Mouse (Mus musculus) adrenal gland (tissue): ENCODE measurements around the gene Ssna1.
"Not testable (repeated sequence)": the region's sequence is repeated elsewhere in the genome, so short reads cannot be mapped to it uniquely, and the experiment has no call there.

ENCODE experiments used
- intact Hi-C: fragments of 180-260 bp; cut with DNase I; formaldehyde crosslinking; loops from one replicate; pipeline ENCODE4 v1.15.1; 2025

Ssna1 gene

DNA sequence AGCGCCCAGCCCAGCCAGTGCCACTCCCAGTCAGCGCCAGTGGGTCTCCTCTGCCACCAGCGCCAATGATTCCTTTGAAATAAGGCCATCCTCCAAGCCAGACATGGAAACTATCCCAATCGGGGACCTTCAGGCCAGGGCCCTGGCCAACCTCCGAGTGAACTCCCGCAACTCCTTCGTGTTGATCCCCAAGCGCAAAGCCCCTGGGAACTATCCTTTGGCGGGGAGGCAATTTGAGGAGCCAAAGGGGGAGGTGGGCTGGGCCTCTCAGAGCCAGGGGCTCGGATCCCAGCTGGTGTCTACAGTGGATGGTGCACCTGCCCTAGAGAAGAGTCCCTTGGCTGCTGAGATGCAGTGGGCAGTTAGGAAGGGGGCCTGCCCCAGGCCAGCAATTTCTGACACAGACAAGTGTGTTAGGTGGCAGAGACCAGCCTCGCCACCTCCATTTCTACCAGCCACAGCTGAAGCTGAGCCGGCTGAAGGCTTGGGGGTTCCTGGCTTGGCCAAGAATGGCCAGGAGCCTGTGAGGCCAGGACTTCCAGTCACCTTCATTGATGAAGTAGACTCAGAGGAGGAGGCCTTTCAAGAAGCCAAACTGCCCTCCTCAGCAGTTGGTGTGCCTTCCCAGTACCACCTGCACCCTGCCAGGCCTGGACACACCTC, 8.5 kb downstream of the Ssna1 start:
- intact Hi-C loops = no loop called here

DNA sequence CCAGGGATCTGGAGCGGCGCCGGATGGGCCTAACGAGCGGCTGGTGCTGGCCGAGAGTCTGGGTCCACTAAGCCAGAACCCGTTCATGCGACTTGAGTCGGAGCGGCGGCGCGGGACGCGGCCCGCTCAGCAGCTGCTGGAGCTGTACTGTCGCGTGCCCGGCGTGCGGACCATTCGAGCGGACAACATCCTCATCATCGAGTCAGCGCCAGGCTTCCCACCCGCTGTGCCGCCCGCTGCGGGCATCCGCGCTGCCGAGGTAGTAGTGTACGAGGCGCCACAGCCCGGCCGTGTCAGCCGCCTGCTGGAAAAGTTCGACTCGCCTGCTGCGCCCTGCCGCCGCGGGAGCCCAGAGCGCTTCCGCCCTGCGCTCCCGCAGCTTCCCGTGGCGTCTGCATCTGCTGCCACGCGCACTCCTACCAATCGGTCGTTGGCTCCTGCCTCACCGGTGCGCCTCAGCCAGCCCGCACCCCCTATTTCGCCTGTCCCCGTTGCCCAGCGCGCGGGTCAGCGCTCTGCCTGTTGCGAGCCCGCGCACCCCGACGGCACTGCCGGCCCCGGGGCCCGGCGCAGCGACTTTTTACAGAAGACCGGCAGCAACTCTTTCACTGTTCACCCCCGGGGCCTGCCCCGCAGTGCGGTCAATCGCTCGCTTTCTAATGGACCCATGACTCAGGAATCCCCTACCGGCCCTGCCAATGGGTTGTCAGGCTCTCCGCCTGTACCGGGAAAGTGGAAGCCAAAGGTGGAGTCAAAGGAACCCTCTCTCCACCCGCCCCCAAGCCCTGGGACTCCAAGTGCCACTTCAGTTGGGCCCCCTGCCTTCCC, 9.2 kb downstream of the Ssna1 start:
- intact Hi-C loops = no loop called here

DNA sequence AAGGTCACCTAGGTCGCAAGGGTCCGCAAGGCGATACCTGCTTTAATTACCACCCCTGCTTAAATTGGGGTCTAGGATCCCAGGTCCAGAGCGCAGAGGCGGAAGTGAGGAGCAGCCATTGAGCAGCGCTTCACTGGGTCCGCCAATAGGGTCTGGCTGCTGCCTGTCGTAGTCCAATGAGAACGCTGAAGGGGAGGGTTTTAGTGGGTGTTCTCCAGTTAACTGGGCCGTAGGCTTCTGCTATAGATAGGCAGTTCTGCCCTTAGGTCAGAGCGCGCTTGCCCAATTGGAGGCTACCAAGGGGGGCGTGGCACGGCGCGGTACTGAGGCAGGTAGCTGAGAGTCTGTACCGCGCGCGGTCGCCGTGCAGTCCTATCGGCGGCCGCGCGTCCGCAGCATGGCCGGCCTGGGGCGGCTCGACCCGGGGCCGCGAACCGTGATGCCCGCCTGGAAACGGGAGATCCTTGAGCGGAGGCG, 9.9 kb downstream of the Ssna1 start, which contains the start of gene Tprn:
Tprn (plus strand) TSS at position 328 of the 477 bp plus-strand sequence.
- intact Hi-C loops = no loop called here

DNA sequence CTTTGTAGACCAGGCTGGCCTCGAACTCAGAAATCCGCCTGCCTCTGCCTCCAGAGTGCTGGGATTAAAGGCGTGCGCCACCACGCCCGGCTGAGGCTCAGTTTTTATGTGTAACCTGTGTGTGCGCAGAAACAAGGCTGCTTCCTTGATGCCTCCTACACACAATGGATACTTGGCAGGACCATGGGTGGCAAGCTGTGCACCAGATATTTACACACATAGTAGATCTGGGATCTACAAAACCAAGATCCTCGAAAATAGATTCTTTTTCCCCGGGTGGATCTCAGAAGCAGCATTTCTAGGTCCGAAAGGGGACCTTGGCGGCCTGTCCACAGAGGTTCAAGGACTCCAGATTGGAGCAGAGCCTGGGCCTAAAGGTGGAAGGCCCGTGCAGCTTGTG, 10.4 kb downstream of the Ssna1 start:
- intact Hi-C loops = no loop called here

DNA sequence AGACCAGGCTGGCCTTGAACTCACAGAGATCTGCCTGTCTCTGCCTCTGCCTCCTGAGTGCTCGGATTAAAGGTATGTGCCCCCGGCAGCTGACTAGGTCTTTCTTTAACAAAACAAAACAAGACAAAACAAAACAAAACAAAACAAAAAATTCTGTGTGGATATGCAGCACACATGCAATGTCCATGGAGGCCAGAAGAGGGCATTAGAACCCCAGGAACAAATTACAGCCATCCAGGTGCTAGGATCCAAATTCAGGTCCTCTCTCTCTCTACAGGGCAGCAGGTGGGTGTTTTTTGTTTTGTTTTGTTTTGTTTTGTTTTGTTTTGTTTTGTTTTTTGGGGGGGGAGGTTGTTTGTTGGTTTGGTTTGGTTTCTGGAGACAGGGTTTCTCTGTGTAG, 13.4 kb downstream of the Ssna1 start:
- intact Hi-C loops = no loop called here

DNA sequence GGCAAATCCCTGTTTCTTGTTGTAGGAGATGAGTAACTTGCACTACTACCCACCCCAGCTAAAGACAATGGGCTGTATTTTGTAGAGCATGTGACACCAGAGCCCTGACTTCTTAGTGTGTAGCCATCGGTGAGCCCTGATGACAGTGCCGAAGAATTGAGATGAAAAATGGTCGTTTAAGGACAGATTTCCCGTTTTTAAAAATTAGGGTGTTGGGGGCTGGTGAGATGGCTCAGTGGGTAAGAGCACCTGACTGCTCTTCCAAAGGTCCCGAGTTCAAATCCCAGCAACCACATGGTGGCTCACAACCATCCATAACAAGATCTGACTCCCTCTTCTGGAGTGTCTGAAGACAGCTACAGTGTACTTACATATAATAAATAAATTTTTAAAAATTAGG, 15.0 kb downstream of the Ssna1 start:
- intact Hi-C loops = not testable (repeated sequence)

DNA sequence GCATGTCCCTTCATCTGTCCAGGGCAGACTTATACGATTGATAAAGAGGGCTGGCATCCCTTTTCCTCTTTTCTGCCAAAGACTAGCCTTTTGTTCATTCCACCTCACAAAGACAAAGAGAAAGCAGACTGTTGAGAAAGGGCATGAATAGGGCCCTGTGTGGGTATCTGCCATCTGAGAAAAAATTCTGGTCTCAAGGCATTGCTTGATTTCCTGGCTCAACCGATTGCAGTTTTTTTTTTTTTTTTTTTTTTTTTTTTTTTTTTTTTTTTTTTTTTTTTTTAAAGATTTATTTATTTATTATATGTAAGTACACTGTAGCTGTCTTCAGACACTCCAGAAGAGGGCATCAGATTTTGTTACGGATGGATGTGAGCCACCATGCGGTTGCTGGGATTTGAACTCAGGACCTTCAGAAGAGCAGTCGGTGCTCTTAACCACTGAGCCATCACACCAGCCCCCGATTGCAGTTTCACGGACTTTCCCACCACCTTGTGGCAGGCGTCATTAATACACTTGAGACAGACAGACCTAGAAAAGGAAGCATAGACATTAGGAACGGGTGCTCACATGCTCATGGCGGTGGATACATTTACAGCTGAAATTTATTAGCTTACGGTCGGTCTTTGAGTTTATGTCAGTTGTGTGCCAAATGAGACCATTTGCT, 15.7 kb downstream of the Ssna1 start:
- intact Hi-C loops = not testable (repeated sequence)

DNA sequence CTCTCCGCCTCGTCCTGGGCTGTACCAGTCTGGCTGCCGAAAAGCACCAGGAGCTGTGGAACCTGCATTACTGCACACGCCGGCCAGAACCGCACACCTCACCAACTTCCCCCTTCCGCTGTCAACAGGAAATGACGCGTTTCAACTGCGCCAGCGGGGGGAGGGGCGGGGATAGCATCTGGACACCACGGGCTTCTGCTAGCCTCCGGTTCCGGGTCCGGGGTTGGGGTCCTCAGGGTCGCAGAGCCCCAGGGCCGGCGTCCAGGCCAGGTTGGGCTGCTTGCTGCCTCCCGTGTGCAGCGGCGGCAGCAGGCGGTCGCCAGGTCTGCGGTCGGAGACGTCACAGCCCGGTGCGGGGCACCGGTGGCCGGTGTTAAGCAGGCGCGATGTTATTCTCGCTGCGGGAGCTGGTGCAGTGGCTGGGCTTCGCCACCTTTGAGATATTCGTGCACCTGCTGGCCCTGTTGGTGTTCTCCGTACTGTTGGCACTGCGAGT, 16.9 kb downstream of the Ssna1 start, which contains the start of gene Tmem203:
Tmem203 (plus strand) TSS at position 156 of the 496 bp plus-strand sequence.
- intact Hi-C loops = no loop called here

DNA sequence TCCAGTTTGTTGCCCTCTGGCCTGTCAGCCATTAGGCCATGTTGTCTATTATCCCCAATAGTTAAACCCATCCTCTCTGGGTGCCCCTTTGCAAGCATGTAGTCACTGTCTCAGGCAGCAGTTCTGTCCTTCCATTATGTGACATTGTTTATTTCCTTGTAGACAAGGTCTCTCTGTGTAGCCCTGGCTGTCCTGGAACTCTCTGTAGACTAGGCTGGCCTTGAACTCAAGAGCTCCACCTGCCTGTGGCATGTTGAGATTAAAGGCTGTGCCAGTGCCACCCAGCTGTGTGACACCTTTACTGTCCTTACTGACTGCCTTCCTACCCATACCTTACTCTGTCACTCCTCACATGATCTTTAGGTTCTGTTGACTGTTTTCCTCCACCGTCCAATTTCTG, 19.9 kb downstream of the Ssna1 start:
- intact Hi-C loops = no loop called here

DNA sequence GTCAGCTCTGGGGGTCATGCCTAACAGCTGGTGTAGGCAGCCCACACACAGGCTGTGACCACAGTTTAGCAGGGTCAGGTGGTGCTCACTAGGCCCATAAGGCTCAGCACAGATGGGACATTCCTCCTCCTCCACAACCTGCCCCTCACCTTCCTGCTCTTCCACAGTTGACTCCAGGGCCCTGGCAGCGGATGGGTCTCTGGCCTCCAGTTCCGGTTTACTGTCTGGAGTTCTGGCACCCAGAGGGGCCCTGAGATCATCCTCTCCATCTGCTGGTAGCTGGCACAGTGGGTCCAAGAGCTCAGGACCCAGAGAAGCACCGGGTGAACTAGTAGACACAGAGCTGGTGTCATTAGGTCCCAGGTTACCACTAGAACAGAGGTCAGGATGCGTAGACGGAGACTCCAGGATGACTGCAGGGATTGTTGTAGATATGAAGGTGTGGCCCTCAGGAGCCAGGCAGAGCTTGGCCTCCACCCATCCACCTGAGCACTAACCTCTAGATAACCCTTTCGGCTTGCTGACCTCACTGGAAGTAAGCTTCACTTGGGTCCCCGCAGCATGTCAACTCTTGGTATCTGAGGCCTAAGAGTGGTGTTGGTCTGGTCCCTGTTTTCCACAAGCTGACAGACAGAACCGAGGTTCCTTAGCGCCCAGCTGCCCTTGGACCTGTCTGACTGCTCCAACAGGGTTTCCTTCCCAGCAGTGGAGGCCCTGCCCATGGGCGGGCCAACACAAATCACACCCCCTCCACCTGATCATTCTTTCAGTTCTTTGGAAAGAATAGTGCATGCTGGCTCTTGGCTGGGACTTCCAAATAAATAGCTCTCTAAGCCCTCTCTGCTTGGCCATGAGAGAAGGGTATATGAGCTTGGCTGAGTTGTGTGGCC, 25.8 kb downstream of the Ssna1 start, which contains the start of gene AL732309.1:
AL732309.1 (minus strand) TSS at position 681 of the 890 bp plus-strand sequence.
- intact Hi-C loops = no loop called here

DNA sequence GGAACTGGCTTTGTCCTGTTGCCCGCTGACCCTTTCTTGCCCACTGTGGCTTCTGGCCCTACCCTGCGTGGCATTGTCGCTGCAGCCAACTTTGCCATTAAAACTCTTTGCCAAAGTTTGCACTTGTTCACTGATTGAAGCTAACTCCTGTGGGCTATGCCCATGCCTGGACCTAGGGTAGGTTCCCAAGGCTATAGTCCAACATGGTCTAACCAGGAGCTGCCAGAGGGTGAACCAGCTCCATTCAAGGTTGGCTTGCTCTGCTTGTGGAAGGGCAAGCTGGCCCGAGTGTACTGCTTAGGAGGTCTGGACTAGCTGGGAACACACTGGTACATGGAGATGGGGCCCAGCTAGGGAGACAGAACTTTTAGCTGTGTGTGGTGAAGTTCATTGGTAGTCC, 28.1 kb downstream of the Ssna1 start:
- intact Hi-C loops = no loop called here

DNA sequence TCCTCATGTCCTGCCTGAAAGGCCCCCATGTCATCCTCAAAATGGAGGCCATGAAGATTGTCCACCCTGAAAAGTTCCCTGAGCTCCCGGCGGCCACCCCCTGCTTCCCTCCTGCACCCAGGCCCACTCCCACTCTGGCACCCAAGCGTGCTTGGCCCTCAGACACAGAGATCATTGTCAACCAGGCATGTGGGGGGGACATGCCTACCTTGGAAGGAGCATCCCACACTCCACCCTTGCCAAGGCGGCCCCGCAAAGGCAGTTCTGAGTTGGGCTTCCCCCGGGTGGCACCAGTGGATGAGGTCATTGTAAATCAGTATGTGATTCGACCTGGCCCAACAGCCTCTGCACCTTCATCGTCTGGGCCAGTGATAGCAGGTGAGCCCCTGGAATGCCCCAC, 28.9 kb downstream of the Ssna1 start:
- intact Hi-C loops = no loop called here

DNA sequence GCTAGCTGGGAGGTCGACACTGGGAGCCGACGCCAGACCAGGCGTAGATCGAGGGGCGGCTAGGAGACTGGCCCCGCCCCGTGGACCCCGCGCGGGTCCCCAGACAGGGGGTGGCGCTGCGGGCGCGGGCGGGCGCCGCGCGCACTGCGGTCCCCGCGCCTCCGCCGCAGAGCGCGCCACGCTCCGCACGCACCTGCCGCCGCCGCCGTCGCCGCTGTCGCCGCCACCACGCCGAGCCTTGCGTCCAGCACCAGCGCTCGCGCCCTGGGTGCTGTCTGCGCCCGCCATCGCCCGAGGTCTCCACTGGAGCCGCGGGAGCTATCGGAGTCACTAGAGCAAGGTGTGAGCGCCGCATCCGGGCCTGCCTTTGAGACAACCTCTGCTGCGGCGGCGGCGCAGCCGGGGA, 30.1 kb downstream of the Ssna1 start, which contains the start of the genes Rnf208 and Cysrt1:
Rnf208 (plus strand) TSS at position 155 of the 406 bp plus-strand sequence.
Cysrt1 (minus strand) TSS at position 352 of the 406 bp plus-strand sequence.
- intact Hi-C loops = no loop called here

DNA sequence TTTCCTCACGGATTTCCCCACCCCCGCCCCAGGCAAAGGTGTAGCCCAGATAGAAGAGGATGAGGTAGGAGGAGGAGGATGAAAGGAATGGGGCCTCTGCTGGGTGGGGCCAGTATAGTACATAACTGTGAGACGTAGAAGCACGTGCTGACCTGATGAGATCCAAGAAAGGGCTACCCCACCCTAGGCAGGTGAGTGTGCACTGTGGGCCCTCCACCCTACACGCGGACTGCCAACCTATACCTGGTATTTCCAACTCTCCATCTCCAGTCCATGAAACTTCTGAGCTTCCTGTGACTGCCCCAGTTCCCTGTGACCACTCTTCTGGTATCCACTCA, 30.8 kb downstream of the Ssna1 start:
- intact Hi-C loops = no loop called here

DNA sequence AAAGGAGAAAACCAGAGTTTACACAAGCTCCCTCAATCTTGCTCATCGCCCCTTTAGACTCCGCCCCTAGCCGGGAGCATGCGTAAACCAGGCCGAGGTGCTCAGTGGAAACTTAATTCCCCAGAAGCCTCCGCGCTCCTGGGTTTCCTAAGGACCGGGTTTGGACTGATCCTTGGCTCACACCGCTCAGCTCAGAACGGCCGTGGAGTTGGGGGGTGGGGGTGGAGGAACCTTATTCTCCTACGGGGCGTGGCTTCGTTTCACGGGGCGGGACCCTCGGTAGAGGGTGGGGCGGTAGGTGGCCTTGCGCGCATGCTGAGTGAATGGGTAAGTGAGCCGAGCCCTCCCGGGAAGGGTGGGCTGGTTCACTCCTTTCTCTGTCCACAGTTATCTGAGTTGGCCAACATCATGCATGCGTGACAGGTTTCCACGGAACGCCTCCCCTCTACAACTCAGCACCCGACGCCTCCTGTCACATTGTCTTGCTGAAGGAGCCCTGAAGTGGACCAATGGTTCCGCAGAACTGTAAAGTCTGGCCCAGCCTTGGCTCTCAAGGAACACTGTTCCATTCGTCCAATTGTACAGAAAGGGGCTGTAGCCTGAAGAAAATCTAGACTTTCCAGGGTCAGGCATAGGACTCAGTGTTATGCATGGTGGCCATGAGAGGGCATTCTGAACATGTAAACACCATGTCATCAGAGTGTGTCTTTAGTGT, 31.4 kb downstream of the Ssna1 start:
- intact Hi-C loops = no loop called here

DNA sequence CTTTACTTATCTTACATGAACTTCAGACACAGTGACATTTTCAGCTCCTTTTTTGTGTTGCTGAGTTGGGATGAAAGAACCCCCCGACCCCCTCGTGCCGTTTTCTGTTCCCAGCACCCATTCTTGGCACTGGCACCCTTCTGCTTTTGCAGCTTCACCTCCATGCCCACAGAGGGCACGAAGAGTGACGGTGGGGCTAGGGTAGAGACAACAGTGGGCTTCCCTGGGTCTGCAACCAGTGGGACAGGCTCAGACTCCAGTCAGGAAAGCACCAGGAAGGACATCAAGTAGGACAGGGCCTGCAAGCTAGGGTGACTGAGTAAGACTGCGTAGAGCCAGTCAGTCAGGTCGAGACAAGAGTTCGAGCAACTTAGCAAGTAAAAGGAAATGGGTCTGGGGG, 31.9 kb downstream of the Ssna1 start:
- intact Hi-C loops = no loop called here

DNA sequence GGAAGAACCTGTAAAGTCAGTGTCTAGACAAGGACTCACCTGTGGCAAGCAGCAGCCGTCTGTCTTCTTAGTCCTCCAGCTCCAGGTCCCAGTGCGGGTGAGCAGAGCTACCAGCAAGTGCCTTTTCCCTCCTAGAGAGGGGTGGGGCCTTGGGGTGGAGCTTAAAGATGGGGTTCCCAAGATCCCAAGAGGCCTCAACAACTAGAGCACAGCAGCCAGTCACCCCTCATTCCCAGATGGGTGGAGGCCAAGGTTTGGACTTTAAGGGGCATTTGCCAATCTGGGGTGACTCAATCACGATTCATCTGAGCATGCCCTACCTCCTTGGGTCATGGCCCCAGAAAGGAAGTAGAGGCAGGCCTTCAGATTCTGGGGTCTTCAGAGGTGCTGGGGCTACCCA, 32.5 kb downstream of the Ssna1 start:
- intact Hi-C loops = no loop called here

DNA sequence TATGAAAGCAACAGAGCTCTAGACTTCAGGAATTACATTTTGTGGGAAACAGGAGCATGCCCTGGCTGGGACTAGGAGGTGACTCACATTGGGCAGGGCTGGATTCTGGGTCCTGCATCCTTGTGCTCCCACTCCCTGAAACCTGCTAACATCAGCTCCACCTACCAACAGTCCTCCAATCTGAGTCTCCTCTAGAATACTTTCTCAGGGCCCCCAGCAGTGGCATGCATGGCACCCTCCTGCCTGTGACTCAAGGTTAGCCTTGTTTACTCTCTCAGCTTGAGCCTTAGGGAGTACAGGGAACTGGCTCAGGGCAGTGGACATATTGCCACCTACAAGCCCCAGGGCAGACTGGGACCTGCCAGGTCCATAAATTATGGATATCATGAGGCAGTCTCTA, 34.1 kb downstream of the Ssna1 start:
- intact Hi-C loops = no loop called here

DNA sequence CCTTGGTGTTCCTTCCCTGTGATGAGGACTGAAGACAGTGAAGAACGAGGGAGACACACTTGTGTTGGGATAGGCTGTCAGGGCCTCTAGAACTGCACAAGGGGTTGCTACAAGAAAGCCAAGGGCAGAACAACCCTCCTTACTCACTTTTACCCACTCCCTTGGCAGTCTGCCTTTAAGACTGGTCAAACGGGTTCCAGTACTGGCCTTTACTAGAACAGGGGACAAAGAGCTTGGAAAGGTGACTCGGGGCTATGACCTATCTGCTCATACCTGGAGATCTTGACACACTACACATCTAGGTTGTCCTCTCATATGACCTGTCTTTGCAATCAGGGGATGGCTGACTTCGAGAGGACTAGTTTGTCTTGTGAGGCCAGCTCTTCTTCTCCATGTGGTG, 34.7 kb downstream of the Ssna1 start:
- intact Hi-C loops = no loop called here

DNA sequence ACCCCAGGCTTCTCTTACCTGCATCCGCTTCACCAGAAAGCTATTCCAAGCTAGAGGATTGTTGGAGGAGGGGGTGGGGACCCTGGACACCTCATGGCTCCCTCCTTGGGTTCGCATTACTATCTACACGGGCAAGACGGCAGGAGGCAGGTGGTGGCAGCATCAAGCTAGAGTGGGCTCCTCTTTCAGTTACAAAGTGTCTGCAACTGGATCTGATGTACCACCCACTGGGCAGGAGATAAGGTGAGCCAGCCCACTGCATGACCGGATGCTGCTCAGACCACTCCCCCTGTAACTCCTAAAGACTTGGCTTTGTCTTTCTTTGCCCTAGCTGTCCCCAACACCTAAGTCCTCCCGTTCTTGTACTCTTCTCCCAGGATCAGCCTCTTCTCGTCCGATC, 35.6 kb downstream of the Ssna1 start, which contains the start of gene Rnf224:
Rnf224 (minus strand) TSS at position 174 of the 400 bp plus-strand sequence.
- intact Hi-C loops = no loop called here
